Mouse (Mus musculus) megakaryocyte progenitor cell, adult 5-6 weeks (primary cell): ENCODE data around the gene D430042O09Rik. TPM values are rescaled to one million over a fixed set of nuclear protein-coding genes. Genes with fewer than 3 reads are reported as not detected.

ENCODE experiments used
- ATAC-seq: replicated peaks from 2 replicates; pipeline ENCODE4 v1.8.0; 2016; ENCODE audit warnings: mild to moderate bottlenecking, moderate TSS enrichment, inconsistent platforms; ENCODE audit not compliant: poor library complexity
- total RNA-seq, 2 experiments: library from RNA; stranded (forward) in 1 of 2; stranded (reverse) in 1 of 2; fragments of 157-497, 149-512 nt in 1 of 2; fragments of 200-1000 nt in 1 of 2; gene quantifications; 2 replicates each; pipeline versions ENCODE4 v1.2.3 to v1.2.4; 2015 to 2017

D430042O09Rik gene
- total RNA-seq, 2 experiments from 2014 or later = 6.1 to 7.2 TPM

GRCm38 (mm10) chr7:125790039-125790438 is 82.4 kb downstream of the D430042O09Rik start:
- ATAC-seq = no peak

DNA sequence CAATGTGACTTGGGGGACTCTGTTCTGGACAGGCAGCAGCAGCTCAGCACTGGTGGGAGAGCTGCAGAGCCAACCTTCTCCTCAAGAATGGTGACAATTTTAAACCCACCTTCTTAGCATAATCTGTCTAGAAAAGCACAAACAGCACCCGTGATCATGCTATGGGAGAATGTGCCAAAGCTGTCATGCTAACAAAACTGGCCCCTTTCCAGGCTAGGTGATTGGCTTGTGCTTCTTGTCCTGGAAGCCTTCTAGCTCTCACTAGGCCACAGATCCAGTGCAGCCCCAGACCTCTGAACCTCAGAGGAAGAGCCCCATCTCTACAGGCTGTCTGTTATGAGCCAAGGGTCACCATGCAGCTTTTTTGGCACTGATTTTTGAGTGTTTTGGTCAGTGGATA is 98.9 kb downstream of the D430042O09Rik start:
- ATAC-seq = no peak

DNA sequence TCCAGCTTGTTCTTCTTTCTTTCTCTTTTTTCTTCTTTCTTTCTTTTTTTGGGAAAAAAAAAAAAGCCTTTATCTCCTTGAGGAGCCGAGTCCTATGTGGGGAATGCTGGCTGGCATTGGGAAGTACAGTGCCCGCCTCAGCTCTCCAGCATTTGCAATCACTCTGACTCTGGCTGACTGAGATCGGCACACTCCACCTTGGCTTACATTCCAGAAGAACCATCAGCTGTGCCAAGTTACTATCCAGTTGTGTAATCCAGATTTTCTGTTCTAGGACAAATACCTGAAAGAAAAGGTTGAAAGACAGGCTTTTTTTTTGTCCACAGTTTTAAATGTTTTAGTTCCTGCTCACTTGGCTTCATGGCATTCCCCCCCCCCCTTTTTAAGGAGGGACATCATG is 100.5 kb downstream of the D430042O09Rik start:
- ATAC-seq = no peak

GRCm38 (mm10) chr7:125812721-125813120 is 105.0 kb downstream of the D430042O09Rik start:
- no peak for ATAC-seq

DNA sequence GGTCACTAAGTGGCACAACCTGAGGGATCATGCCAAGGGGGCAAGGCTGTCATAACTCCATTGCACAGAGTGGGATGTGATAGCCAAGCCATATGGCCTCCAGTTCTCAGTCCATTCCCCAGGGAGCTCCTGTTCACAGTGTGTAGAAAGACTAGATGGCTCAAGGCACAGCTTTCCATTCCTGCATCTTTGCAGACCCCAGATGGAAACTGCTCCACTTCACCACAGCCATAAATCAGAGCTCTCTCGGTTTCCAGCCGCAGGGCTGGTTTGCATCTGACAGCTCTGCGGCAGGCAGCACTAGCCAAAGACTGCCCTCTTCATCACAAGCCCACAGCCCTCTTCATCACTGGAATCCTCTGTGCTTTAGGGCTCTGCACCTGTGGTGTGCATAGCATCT is 108.0 kb downstream of the D430042O09Rik start:
- no peak for ATAC-seq

DNA sequence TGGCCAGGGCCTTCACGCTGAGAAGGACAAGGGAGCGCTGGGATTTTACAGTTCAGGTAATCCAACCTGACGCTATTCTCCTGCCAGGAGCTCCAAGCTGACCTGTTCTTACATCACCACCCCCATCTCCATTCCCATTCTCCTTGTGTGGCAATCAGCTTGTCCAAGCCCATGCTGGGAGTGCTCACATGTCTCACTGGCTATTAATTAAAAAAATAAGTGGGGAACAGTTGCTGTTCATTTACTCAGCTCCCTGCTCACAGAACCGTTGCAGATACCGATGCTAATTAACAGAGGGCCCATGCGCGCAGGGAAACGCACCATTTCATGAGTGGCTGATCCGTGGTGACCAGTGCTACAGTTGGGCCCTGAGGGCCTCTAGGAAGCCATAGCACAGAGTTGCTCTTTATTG is 110.6 kb downstream of the D430042O09Rik start:
- ATAC-seq = no peak

DNA sequence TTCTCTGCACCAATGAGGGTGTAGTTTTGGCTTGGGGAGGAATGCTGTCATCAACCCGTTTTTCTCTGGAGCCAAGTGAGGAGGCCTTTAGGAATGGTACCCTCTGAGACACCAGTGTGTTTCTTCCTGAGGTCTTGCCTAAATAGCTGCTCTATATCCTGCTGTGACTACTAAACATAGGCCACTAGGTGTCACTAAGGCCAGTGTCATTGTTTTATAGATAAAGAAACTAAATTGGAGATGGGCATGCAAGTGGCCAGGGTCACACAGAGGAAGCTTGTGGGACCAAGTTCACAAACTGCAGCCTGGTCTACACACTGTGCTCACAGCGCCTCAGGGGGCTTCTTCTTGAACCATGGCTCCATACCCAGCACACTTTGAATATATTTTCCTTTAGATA is 112.5 kb downstream of the D430042O09Rik start:
- ATAC-seq = peak; percentile 58; the same call in 1 of the 2 replicates

DNA sequence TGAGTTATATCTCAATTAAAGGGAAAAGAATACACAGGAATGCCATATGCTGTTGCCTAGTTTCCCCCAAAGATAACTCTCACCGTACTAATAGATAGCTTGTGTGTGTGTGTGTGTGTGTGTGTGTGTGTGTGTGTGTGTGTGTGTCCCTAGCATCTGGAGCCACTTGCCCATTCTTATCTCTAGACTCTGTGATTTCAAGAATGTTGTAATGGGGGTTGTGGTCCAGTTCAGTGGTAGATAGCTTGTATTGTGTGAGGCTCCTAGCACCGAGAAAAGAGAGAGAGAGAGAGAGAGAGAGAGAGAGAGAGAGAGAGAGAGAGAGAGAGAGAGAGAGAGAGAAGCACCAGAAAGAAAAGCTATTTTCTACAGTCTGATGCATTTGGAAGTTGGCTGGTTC is 118.7 kb downstream of the D430042O09Rik start:
- ATAC-seq = no peak

DNA sequence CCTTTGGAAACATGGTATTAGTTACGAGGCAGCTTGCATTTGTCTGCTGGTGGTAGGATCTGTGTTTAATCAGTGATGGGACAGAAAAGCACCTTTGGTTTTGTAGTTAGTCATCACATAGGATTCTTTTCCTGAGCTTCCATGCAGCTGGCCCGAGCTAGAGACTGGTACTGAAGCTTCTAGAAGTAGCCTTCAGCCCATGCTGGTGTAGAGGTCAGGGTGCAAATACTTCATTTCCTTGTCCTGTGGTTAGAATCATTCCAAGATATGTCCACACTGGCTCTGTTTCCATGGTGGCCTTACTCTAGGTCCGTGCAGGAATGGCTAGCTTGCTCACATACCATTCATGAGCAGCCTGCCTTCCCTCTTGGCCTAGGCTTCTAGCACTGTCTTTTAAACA is 119.2 kb downstream of the D430042O09Rik start:
- no peak for ATAC-seq

DNA sequence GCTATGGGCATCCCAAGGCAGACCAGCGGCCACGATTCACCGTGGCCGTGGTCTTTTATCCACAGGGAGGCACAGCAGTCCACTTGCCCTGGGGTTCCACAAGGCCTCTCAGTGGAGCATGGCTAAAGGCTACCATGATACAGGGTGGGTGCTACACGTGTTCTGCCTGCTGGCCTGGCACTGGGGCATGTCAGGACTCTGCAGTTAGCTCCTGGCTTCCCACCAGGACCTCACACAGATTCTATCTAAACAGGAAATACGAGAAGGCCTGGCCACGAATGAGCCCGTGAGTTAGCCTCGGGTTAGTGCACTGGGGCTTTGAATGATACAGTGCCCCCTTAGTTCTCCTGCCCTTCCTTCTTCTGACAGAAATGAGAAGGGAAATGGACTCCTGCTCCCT is 119.7 kb downstream of the D430042O09Rik start:
- no peak; the same call in 1 of the 2 replicates for ATAC-seq

DNA sequence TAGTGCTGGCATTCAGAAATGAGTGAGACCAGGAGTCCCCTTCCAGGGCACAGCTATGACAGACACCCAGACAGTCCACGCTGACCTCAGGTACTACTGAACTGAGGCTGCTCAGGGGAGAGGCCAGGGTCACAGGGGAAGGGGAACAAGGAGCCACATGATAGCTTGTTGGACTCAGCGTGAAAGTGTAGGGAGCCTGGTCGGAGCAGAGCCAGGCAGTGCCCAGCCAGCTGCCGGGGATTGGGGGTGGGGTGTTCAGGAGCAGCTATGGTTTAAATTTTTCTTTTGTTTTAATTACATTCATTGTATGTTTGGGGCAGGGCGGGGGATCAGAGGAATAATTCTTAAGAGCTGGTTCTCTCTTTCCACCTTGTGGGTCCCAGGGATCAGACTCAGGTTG is 120.9 kb downstream of the D430042O09Rik start:
- no peak for ATAC-seq

- ATAC-seq = peak; percentile 81
These were observed 121.5 kb downstream of the D430042O09Rik start for GRCm38 (mm10) chr7:125829121-125829666.

DNA sequence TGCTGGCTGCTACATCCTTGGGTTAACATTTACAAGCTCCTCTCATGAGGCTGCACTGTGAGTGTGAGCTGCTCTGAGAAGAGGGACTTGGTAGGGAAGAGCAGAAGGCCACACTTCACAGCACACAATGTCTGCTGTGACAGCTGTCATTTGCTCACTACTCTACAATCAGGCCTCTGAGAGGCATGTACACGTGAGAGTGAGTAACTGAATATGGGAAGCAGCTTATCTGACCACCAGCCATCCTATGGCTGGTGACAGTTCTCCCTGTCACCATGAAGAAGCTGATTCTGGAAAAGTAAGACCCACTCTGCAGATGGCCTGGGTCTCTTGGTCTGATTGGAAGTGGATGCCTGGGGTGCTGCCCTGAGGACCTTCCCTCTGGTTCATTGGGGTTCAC is 125.1 kb downstream of the D430042O09Rik start:
- no peak for ATAC-seq

- no peak for ATAC-seq
These were observed 125.8 kb downstream of the D430042O09Rik start for GRCm38 (mm10) chr7:125833471-125833870.

DNA sequence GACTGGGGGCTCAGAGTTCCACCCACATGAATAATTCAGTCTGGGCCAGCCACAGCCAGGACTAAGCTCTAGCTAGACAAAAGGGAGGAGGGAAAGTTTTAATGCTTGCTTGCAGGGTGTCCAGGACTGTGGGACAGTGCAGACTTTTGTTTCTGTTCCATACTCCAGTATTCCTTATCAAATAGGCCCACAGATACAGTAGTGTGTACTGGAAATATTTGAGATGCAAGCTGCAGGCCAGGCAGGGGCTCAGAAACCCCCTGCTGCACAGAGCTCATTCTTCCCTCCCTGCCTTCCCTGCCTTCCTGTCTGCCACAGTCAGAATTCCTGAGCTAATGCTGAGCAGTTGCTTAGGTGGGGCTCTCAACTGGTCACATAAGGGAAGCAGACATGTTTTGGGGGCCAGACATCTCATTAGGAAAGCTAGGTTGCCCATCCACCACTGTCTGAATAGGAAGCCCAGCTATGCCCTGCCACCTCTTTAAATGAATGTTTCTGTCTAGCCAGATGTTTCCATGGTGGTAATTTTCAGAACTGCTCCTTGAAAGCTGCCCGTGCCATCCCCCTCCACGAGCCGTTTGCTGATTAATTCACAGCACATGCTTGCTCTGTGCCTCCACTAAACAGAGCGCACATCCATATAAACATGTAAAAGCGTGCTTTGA is 130.5 kb downstream of the D430042O09Rik start:
- no peak for ATAC-seq

DNA sequence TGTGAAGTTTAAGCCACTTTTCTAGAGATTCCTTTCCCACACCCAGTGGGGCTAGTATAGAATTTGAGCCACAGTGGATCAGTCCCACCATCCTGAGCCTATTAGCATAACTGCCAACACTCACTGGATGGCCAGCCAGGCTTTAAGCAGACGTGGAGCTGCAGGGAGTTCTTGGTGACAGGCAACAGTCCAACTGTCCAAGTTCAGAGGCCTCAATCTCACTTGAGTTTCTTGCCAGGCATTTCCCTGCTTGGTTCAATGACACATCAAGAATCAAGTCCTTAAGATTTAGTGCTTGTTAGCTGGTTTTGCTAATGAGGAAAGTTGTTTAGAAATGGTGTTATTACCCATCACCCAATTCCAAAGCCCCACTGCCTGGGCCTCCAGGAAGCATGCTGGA is 137.9 kb downstream of the D430042O09Rik start:
- ATAC-seq = no peak

GRCm38 (mm10) chr7:125846866-125847527 is 139.3 kb downstream of the D430042O09Rik start:
- ATAC-seq = no peak

DNA sequence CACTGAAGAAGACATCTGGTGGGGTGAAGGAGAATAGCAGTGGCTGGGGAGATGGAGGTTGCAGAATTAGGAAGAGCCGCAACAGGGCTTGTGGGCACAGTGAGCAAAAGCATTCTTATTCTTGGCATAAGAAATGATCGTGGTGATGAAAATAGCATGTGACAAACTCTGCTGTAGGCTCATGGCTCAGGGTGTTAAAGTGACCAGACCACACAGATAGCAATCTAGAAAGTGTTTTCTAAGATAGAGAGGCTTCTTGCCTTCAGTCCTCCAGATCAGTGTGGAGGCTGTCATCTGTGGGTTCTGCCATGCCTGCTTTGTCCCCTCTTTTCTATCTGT is 139.8 kb downstream of the D430042O09Rik start:
- ATAC-seq = no peak

- ATAC-seq = no peak
These were observed 151.9 kb downstream of the D430042O09Rik start for GRCm38 (mm10) chr7:125859564-125859963.

- no peak for ATAC-seq
These were observed 152.7 kb downstream of the D430042O09Rik start for GRCm38 (mm10) chr7:125860421-125860820.

DNA sequence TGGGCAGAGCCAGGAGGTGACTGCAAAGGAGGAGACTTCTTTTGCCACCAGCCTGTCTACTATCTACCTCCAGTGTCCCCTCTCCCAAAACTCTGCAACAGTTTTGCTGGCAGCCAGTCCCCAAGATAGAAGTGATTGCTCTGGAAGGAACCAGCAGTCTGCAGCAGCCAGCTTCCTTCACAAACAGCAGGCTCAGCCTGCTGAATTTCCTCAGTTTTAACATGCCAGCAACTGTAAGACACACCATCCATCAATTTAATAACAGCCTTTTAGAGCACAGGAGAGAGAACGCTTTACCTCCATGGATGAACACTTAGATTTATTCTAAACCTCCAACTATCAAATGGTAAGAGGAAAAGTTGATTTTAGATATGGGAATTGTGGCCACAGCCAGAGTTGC is 156.3 kb downstream of the D430042O09Rik start:
- no peak for ATAC-seq

DNA sequence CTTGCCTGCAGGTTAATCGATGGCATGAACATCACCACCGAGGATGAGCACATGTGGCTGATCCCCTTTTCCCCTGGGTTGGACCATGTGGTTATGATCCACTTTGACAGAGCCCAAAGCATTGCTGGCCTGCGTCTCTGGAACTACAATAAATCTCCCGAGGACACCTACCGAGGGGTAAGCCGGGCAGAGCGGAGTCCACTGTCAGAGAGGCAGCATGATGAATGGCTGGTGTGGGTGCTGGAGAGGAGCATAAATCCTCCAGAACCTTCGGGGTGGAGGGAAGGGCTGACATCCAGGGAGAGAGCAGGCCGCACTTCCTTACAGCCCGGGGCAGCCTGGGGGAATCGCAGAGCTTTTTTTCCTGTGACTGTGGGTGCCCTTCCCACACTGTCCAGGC is 157.5 kb downstream of the D430042O09Rik start:
- ATAC-seq = no peak
